Mouse (Mus musculus): Measurements from ENCODE around the gene Epha6.

The Epha6 gene

GRCm38 (mm10) chr16:60605061-60605831, at the start of gene Epha6:
TSS of gene Epha6 (minus strand) at chr16:60605531.
- DNase-seq (ENCODE audit: low read depth, low spot score) = peak; percentile 45

- DNase-seq (ENCODE audit: low read depth, low spot score) = no peak
Measured at GRCm38 (mm10) chr16:60651716-60652115, 46.4 kb upstream of the Epha6 start.

- no peak for DNase-seq (ENCODE audit: low read depth, low spot score)
Measured at GRCm38 (mm10) chr16:60628091-60628490, 22.8 kb upstream of the Epha6 start.

GRCm38 (mm10) chr16:60605832-60606583, 677 bp upstream of the Epha6 start:
- DNase-seq (ENCODE audit: low read depth, low spot score) = peak; percentile 63

- DNase-seq (ENCODE audit: low read depth, low spot score) = no peak
Measured at GRCm38 (mm10) chr16:60604613-60605012, 718 bp downstream of the Epha6 start.

- no peak for DNase-seq (ENCODE audit: low read depth, low spot score)
Measured at GRCm38 (mm10) chr16:60585322-60585721, 20.0 kb downstream of the Epha6 start.

GRCm38 (mm10) chr16:60584695-60585094, 20.6 kb downstream of the Epha6 start:
- no peak for DNase-seq (ENCODE audit: low read depth, low spot score)

GRCm38 (mm10) chr16:60570546-60570945, 34.8 kb downstream of the Epha6 start:
- no peak for DNase-seq (ENCODE audit: low read depth, low spot score)

- DNase-seq (ENCODE audit: low read depth, low spot score) = no peak
Measured at GRCm38 (mm10) chr16:60544385-60544784, 60.9 kb downstream of the Epha6 start.

- DNase-seq (ENCODE audit: low read depth, low spot score) = peak; percentile 10
Measured at GRCm38 (mm10) chr16:60538233-60538632, 67.1 kb downstream of the Epha6 start.

- no peak for DNase-seq (ENCODE audit: low read depth, low spot score)
Measured at GRCm38 (mm10) chr16:60509707-60510106, 95.6 kb downstream of the Epha6 start.

GRCm38 (mm10) chr16:60499567-60499966, 105.8 kb downstream of the Epha6 start:
- no peak for DNase-seq (ENCODE audit: low read depth, low spot score)

- DNase-seq (ENCODE audit: low read depth, low spot score) = no peak
Measured at GRCm38 (mm10) chr16:60475776-60476175, 129.6 kb downstream of the Epha6 start.

- no peak for DNase-seq (ENCODE audit: low read depth, low spot score)
Measured at GRCm38 (mm10) chr16:60468200-60468785, 137.0 kb downstream of the Epha6 start.

GRCm38 (mm10) chr16:60435283-60435682, 170.0 kb downstream of the Epha6 start:
- peak; percentile 5 for DNase-seq (ENCODE audit: low read depth, low spot score)

- DNase-seq (ENCODE audit: low read depth, low spot score) = no peak
Measured at GRCm38 (mm10) chr16:60434241-60434640, 171.1 kb downstream of the Epha6 start.

- DNase-seq (ENCODE audit: low read depth, low spot score) = peak; percentile 39
Measured at GRCm38 (mm10) chr16:60395306-60395705, 210.0 kb downstream of the Epha6 start.

- DNase-seq (ENCODE audit: low read depth, low spot score) = no peak
Measured at GRCm38 (mm10) chr16:60392961-60393360, 212.4 kb downstream of the Epha6 start.

- DNase-seq (ENCODE audit: low read depth, low spot score) = no peak
Measured at GRCm38 (mm10) chr16:60375147-60375546, 230.2 kb downstream of the Epha6 start.

GRCm38 (mm10) chr16:60283963-60284362, 321.4 kb downstream of the Epha6 start:
- no peak for DNase-seq (ENCODE audit: low read depth, low spot score)

- no peak for DNase-seq (ENCODE audit: low read depth, low spot score)
Measured at GRCm38 (mm10) chr16:60274109-60274508, 331.2 kb downstream of the Epha6 start.

All from forelimb bud, embryonic 11.5 days (tissue).